Mouse (Mus musculus) heart, postnatal 0 days (tissue): ENCODE measurements at regions not wholly inside any gene's neighbourhood (a gene's known extent, or its start where the extent isn't known, plus 50 kb on each side); places are given as distances from the start of the nearest gene placed in this dataset.
A peak's percentile ranks its signal among the peaks of the same experiment; 100 is the strongest.

Experiments used
- ATAC-seq: fragments of 200-750 bp; cut with Nextera tagmentation; 2 replicates; pipeline ENCODE4 v1.8.0; 2017; ENCODE audit warnings: low read depth, moderate number of reproducible peaks, moderate library complexity; ENCODE audit not compliant: insufficient read depth
- DNase-seq: peaks from one replicate; pipeline ENCODE4 v3.0.0-alpha.2; 2016; ENCODE audit warnings: low spot score
- H3K27ac ChIP-seq: fragments of 300-500 bp; sonication (generic); 2 replicates; pipeline ENCODE4 v1.5.1; 2014; ENCODE audit warnings: low read depth, mild to moderate bottlenecking
- H3K27me3 ChIP-seq: fragments of 300-500 bp; sonication (generic); 2 replicates; pipeline ENCODE4 v1.6.1; 2014; ENCODE audit warnings: low read length, mixed read lengths; ENCODE audit not compliant: control insufficient read depth, insufficient read depth
- H3K36me3 ChIP-seq: fragments of 300-500 bp; sonication (generic); replicated peaks from 2 replicates; pipeline ENCODE4 v1.6.1; 2014; ENCODE audit warnings: low read length, mixed read lengths; ENCODE audit not compliant: control insufficient read depth, insufficient read depth
- H3K4me1 ChIP-seq: fragments of 300-500 bp; sonication (generic); 2 replicates; pipeline ENCODE4 v1.6.1; 2014; ENCODE audit warnings: antibody characterized with exemption; ENCODE audit not compliant: control insufficient read depth, insufficient read depth
- H3K4me2 ChIP-seq: fragments of 300-500 bp; sonication (generic); 2 replicates; pipeline ENCODE4 v1.6.1; 2014; ENCODE audit warnings: low read depth, mild to moderate bottlenecking, low read length, moderate library complexity
- H3K4me3 ChIP-seq: fragments of 300-500 bp; sonication (generic); 2 replicates; pipeline ENCODE4 v1.5.1; 2014; ENCODE audit warnings: low read depth, low read length
- H3K9ac ChIP-seq: fragments of 300-500 bp; sonication (generic); replicated peaks from 2 replicates; pipeline ENCODE4 v1.6.1; 2014; ENCODE audit warnings: low read depth, low read length, mixed read lengths
- H3K9me3 ChIP-seq: fragments of 300-500 bp; sonication (generic); replicated peaks from 2 replicates; pipeline ENCODE4 v1.6.1; 2016; ENCODE audit warnings: low read length; ENCODE audit not compliant: control insufficient read depth
- CTCF ChIP-seq: IDR thresholded peaks from 2 replicates; pipeline ENCODE4 v1.5.1; 2016; ENCODE audit warnings: antibody characterized with exemption, control low read depth, low read depth
- EP300 ChIP-seq: IDR thresholded peaks from 2 replicates; pipeline ENCODE4 v1.6.1; 2016; ENCODE audit warnings: antibody characterized with exemption, low read depth
- WGBS: fragments of 180-500 bp; shearing (Covaris S2); extraction: QIAGEN DNeasy Blood & Tissue Kit; methylation state at CpG from one replicate; pipeline ENCODE4 v1.1.7; 2014; 5-methylcytosine and 5-hydroxymethylcytosine counted together

GRCm38 (mm10) chr15:51704198-51704597, 2180.5 kb upstream of the Gm7489 start:
- peaks cover under 1% of the 10 kb centered on the region; the same call in 1 of the 2 replicates for H3K4me1 ChIP-seq
- H3K27ac ChIP-seq = no peak overlapping the region
- ATAC-seq (no peak), DNase-seq (no peak)
- WGBS = 88% methylated on average over 1 of the region's 1 CpGs
- TF ChIP-seq EP300 (no peak), CTCF (no peak)
- no peaks in the 10 kb centered on the region for H3K36me3 ChIP-seq
- H3K9ac ChIP-seq = no peak overlapping the region
- H3K4me3 ChIP-seq = no peak overlapping the region
- no peaks in the 10 kb centered on the region for H3K9me3 ChIP-seq
- no peak overlapping the region for H3K4me2 ChIP-seq
- H3K27me3 ChIP-seq = no peaks in the 10 kb centered on the region

- TF ChIP-seq EP300 (no peak), CTCF (no peak)
- Histone ChIP-seq H3K4me3 (no peak overlapping the region), H3K9me3 (no peaks in the 10 kb centered on the region), H3K4me1 (peaks cover 26% of the 10 kb centered on the region; the same call in 1 of the 2 replicates), H3K4me2 (peak overlapping the region; percentile 7; the same call in 1 of the 2 replicates), H3K36me3 (no peaks in the 10 kb centered on the region), H3K9ac (no peak overlapping the region; the same call in 1 of the 2 replicates), H3K27me3 (no peaks in the 10 kb centered on the region), H3K27ac (peak overlapping the region; percentile 77)
- 19% methylated on average over 13 of the region's 13 CpGs for WGBS
- ATAC-seq (peak; percentile 89), DNase-seq (peak; percentile 66)
Observed at GRCm38 (mm10) chr15:51709871-51710655, 2174.6 kb upstream of the Gm7489 start.

DNA sequence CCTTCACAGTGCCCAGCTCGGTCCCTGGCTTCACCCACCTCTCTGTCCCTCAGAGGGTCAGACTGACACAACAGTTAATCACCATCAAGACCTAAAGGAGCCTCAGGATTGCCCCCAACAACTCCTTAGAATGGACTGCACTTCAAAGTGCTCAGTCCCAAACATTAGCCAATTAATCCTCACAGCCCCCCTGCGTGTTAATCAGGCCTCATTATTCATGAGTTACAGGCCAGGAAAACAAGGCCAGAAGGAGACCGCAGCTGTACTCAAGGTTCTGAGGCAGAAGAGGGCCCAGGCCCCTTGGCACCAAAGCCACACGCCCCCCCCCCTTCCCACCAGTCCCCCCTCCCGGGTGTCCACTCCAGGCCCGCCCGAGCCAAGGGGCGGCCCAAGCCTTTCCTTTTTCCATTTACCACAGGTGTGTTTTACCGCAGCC, 2163.8 kb upstream of the Gm7489 start:
- Histone ChIP-seq H3K27ac (no peak overlapping the region), H3K4me3 (no peak overlapping the region), H3K9me3 (no peaks in the 10 kb centered on the region), H3K4me2 (no peak overlapping the region), H3K9ac (no peak overlapping the region), H3K36me3 (no peaks in the 10 kb centered on the region), H3K27me3 (no peaks in the 10 kb centered on the region), H3K4me1 (0 out of 2 replicates have a peak, but pooled peaks cover 5% of the 10 kb centered on the region)
- DNase-seq (no peak), ATAC-seq (no peak)
- 48% methylated on average over 9 of the region's 9 CpGs for WGBS
- TF ChIP-seq EP300 = no peak
- TF ChIP-seq CTCF = no peak

GRCm38 (mm10) chr15:51721363-51721762, 2163.3 kb upstream of the Gm7489 start:
- H3K4me2 ChIP-seq = no peak overlapping the region
- no peaks in the 10 kb centered on the region for H3K9me3 ChIP-seq
- DNase-seq (no peak), ATAC-seq (no peak)
- TF ChIP-seq EP300 (no peak), CTCF (no peak)
- 84% methylated on average over 5 of the region's 5 CpGs for WGBS
- H3K9ac ChIP-seq = no peak overlapping the region
- no peak overlapping the region for H3K4me3 ChIP-seq
- 0 out of 2 replicates have a peak, but pooled peaks cover 5% of the 10 kb centered on the region for H3K4me1 ChIP-seq
- no peaks in the 10 kb centered on the region for H3K27me3 ChIP-seq
- H3K36me3 ChIP-seq = no peaks in the 10 kb centered on the region
- no peak overlapping the region for H3K27ac ChIP-seq

GRCm38 (mm10) chr15:51724127-51724526, 2160.6 kb upstream of the Gm7489 start:
- ATAC-seq = no peak
- WGBS = 71% methylated on average over 7 of the region's 7 CpGs
- Histone ChIP-seq H3K9ac (no peak overlapping the region), H3K4me3 (no peak overlapping the region), H3K27me3 (no peaks in the 10 kb centered on the region), H3K4me1 (0 out of 2 replicates have a peak, but pooled peaks cover 5% of the 10 kb centered on the region), H3K36me3 (no peaks in the 10 kb centered on the region), H3K9me3 (no peaks in the 10 kb centered on the region), H3K27ac (no peak overlapping the region), H3K4me2 (no peak overlapping the region)
- DNase-seq = no peak
- TF ChIP-seq CTCF = peak; percentile 22; the same call in 1 of the 2 replicates
- TF ChIP-seq EP300 = no peak
